Mouse (Mus musculus) CH12.LX (cell line): ENCODE results near the gene Cacng8. TPM values are rescaled to one million over a fixed set of nuclear protein-coding genes. Genes with fewer than 3 reads are reported as not detected.

Experiments used
- DNase-seq: peaks from one replicate; pipeline ENCODE4 v3.0.0-alpha.2; 2013; ENCODE audit errors: extremely low read depth
- H3K27ac ChIP-seq: 2 replicates; pipeline ENCODE4 v1.5.1; 2012; ENCODE audit warnings: low read depth, mild to moderate bottlenecking, control low read depth, moderate library complexity; ENCODE audit not compliant: insufficient read depth
- H3K27me3 ChIP-seq: replicated peaks from 2 replicates; pipeline ENCODE3; 2012; ENCODE audit warnings: inconsistent platforms
- H3K36me3 ChIP-seq, 2 experiments: replicated peaks in 1 of 2; 2 replicates each; pipeline versions ENCODE3 to v1.6.1; 2012; ENCODE audit warnings: inconsistent platforms in 1 of 2, low read length in 1 of 2, mild to moderate bottlenecking in 1 of 2, mixed read lengths in 1 of 2, moderate library complexity in 1 of 2; ENCODE audit not compliant: control insufficient read depth in 1 of 2, insufficient read depth in 1 of 2
- H3K4me1 ChIP-seq, 2 experiments: 2 replicates each; pipeline ENCODE4 v1.6.1; 2012; ENCODE audit warnings: inconsistent platforms in 1 of 2, moderate library complexity in 1 of 2; ENCODE audit not compliant: insufficient read depth in 2 of 2, control insufficient read depth in 1 of 2
- H3K4me2 ChIP-seq: 2 replicates; pipeline ENCODE4 v1.6.1; 2012; ENCODE audit warnings: low read depth, mild to moderate bottlenecking, control low read depth; ENCODE audit not compliant: poor library complexity, insufficient read depth, severe bottlenecking
- H3K4me3 ChIP-seq, 3 experiments: fragments of 150-350 bp in 1 of 3; sonication (generic) in 1 of 3; replicated peaks in 1 of 3; 2 replicates each; pipeline versions ENCODE3 to v1.5.1; 2011 to 2012; ENCODE audit warnings: low read depth in 2 of 3, low read length in 2 of 3, mild to moderate bottlenecking in 2 of 3, moderate library complexity in 2 of 3, control low read depth in 1 of 3, improper control_type of control experiment in 1 of 3, inconsistent platforms in 1 of 3, mixed read lengths in 1 of 3; ENCODE audit not compliant: poor library complexity in 1 of 3
- H3K79me2 ChIP-seq: replicated peaks from 2 replicates; pipeline ENCODE4 v1.6.1; 2012; ENCODE audit warnings: mild to moderate bottlenecking, moderate library complexity; ENCODE audit not compliant: control insufficient read depth, poor library complexity, insufficient read depth, severe bottlenecking; ENCODE audit errors: extremely low read depth
- H3K9ac ChIP-seq: 2 replicates; pipeline ENCODE4 v1.6.1; 2012; ENCODE audit warnings: low read depth, mild to moderate bottlenecking, control low read depth, moderate library complexity; ENCODE audit not compliant: insufficient read depth
- H3K9me3 ChIP-seq: replicated peaks from 2 replicates; pipeline ENCODE3; 2012; ENCODE audit warnings: low read length, inconsistent platforms, mixed read lengths
- BHLHE40 ChIP-seq: IDR thresholded peaks from 2 replicates; pipeline ENCODE4 v1.6.1; 2011; ENCODE audit warnings: mild to moderate bottlenecking, low read depth, low read length, improper control_type of control experiment
- EP300 ChIP-seq: IDR thresholded peaks from 2 replicates; pipeline ENCODE4 v1.6.1; 2011; ENCODE audit warnings: low read length, improper control_type of control experiment
- ETS1 ChIP-seq: conservative IDR thresholded peaks from 2 replicates; pipeline ENCODE4 v1.6.1; 2012; ENCODE audit warnings: low read depth, mild to moderate bottlenecking, inconsistent platforms, low read length, improper control_type of control experiment, moderate library complexity
- IRF4 ChIP-seq: IDR thresholded peaks from 2 replicates; pipeline ENCODE4 v1.6.1; 2014; ENCODE audit warnings: low read depth, mild to moderate bottlenecking, inconsistent platforms, low read length, improper control_type of control experiment
- JUN ChIP-seq: IDR thresholded peaks from 2 replicates; pipeline ENCODE4 v1.6.1; 2011; ENCODE audit warnings: low read depth, mild to moderate bottlenecking, low read length, improper control_type of control experiment, moderate library complexity; ENCODE audit not compliant: insufficient read depth
- JUND ChIP-seq: conservative IDR thresholded peaks from 2 replicates; pipeline ENCODE4 v1.6.1; 2011; ENCODE audit warnings: low read depth, low read length, improper control_type of control experiment
- MAFK ChIP-seq: IDR thresholded peaks from 2 replicates; pipeline ENCODE4 v1.6.1; 2011; ENCODE audit warnings: low read length, improper control_type of control experiment; ENCODE audit not compliant: insufficient replicate concordance
- MEF2A ChIP-seq: IDR thresholded peaks from 2 replicates; pipeline ENCODE4 v1.6.1; 2014; ENCODE audit warnings: low read depth, mild to moderate bottlenecking, inconsistent platforms, low read length, improper control_type of control experiment, borderline replicate concordance
- NELFE ChIP-seq: IDR thresholded peaks from 2 replicates; pipeline ENCODE4 v1.6.1; 2011; ENCODE audit warnings: low read depth, low read length, improper control_type of control experiment
- RCOR1 ChIP-seq: conservative IDR thresholded peaks from 2 replicates; pipeline ENCODE4 v1.6.1; 2012; ENCODE audit warnings: low read depth, mild to moderate bottlenecking, inconsistent platforms, low read length, improper control_type of control experiment
- TBP ChIP-seq: conservative IDR thresholded peaks from 2 replicates; pipeline ENCODE4 v1.6.1; 2011; ENCODE audit warnings: low read depth, low read length, improper control_type of control experiment
- TCF12 ChIP-seq: IDR thresholded peaks from 2 replicates; pipeline ENCODE4 v1.6.1; 2014; ENCODE audit warnings: low read depth, mild to moderate bottlenecking, inconsistent platforms, low read length, improper control_type of control experiment
- ZKSCAN1 ChIP-seq: IDR thresholded peaks from 2 replicates; pipeline ENCODE4 v1.6.1; 2012; ENCODE audit warnings: low read depth, inconsistent platforms, low read length, improper control_type of control experiment, borderline replicate concordance
- ZMIZ1 ChIP-seq: IDR thresholded peaks from 2 replicates; pipeline ENCODE4 v1.6.1; 2012; ENCODE audit warnings: low read depth, mild to moderate bottlenecking, inconsistent platforms, low read length, improper control_type of control experiment
- ZNF384 ChIP-seq: IDR thresholded peaks from 2 replicates; pipeline ENCODE4 v1.6.1; 2012; ENCODE audit warnings: low read depth, low read length, improper control_type of control experiment, inconsistent platforms
- dilution Hi-C: fragments of 300-500 bp; cut with MboI; formaldehyde crosslinking; loops from 2 replicates; pipeline ENCODE4 v1.14.3; 2020; ENCODE audit warnings: low sequenced_read_pairs; ENCODE audit not compliant: extremely low pct_unique_long_range_greater_than_20kb, extremely low pct_ligation_motif_present
- in situ Hi-C: fragments of 300-500 bp; cut with MboI; formaldehyde crosslinking; loops from 3 replicates; pipeline ENCODE4 v1.14.3; 2019; ENCODE audit warnings: low sequenced_read_pairs, low pct_ligation_motif_present, low pct_unique_long_range_greater_than_20kb, mixed read lengths
- polyA plus RNA-seq: library from polyadenylated mRNA; unstranded; fragments of >175 nt; gene quantifications from 2 replicates; pipeline ENCODE4 v1.2.1, GENCODE M21; 2012; ENCODE audit warnings: low read depth; ENCODE audit not compliant: insufficient read length
- total RNA-seq, 2 experiments: library from RNA; depleted of rRNA; stranded (reverse); fragments of 300-350 nt in 1 of 2; fragments of >200 nt in 1 of 2; gene quantifications; 2 replicates each; pipeline ENCODE4 v1.2.3; 2012 to 2014

Cacng8 gene
- total and polyA plus RNA-seq, 3 experiments, result 0.43 to 1.2 (median 0.51) TPM

GRCm38 (mm10) chr7:3442476-3443062, 52.1 kb downstream of the Cacng8 start:
- H3K27ac ChIP-seq, result no peak overlapping the region; the same call in 1 of the 2 replicates
- no peaks in the 10 kb centered on the region for H3K36me3 ChIP-seq
- dilution Hi-C loops (no loop called here), in situ Hi-C loops (loop anchor here (5.0 to 10.0 kb wide), 2 partner anchors 98 to 215 kb away; no protein-coding TSS in a partner anchor)
- no peaks in the 10 kb centered on the region for H3K27me3 ChIP-seq
- peaks cover 3 to 52% of the 10 kb centered on the region in 2 experiments; a peak in 3 of 4 replicates for H3K4me1 ChIP-seq
- no peaks in the 10 kb centered on the region for H3K79me2 ChIP-seq
- H3K4me3 ChIP-seq, result no peak overlapping the region
- DNase-seq, result peak; percentile 72
- TF ChIP-seq TCF12 (peak; percentile 78), ZMIZ1 (no peak), BHLHE40 (0 out of 2 replicates have a peak, but pooled peaks have one; percentile 36), JUND (no peak), MAFK (no peak), RCOR1 (0 out of 2 replicates have a peak, but pooled peaks have one; percentile 27), IRF4 (peak; percentile 33; the same call in 1 of the 2 replicates), TBP (0 out of 2 replicates have a peak, but pooled peaks have one; percentile 43), EP300 (peak; percentile 69)
- no peak overlapping the region for H3K9ac ChIP-seq
- no peak overlapping the region for H3K4me2 ChIP-seq
- H3K9me3 ChIP-seq, result peaks cover 2% of the 10 kb centered on the region

DNA sequence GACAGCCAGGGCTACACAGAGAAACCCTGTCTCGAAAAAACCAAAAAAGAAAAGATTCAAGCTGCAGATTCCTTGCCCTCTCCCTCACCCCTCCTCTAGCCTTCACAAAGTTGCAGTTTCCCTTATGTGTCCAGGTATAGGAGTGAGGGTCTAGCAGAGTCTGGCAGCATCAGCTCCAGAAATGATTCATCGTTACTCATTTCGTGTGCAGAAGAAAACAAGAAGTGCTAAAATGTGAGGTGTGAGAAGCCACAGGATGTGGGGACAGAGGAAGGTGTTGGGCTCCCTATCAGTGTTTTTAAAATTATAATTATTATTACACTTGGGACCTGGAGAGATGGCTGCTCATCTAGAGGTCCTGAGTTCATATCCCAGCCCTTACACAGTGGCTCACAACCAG, 54.2 kb downstream of the Cacng8 start:
- DNase-seq, result peak; percentile 41
- in situ Hi-C loops, result loop anchor here (5.0 to 10.0 kb wide), 3 partner anchors 32 to 217 kb away; no protein-coding TSS in a partner anchor

More for the DNA sequence above, 54.2 kb downstream of the Cacng8 start:
- H3K27me3 ChIP-seq, result no peaks in the 10 kb centered on the region
- no peak overlapping the region for H3K4me3 ChIP-seq
- TF ChIP-seq ETS1, result peak; percentile 34; the same call in 1 of the 2 replicates
- TF ChIP-seq JUND, result peak; percentile 72
- TF ChIP-seq JUN, result peak; percentile 38; the same call in 1 of the 2 replicates
- no peak for TF ChIP-seq ZNF384
- TF ChIP-seq ZKSCAN1, result no peak
- TF ChIP-seq NELFE, result no peak
- TF ChIP-seq RCOR1, result 0 out of 2 replicates have a peak, but pooled peaks have one; percentile 36
- peak; percentile 59; the same call in 1 of the 2 replicates for TF ChIP-seq BHLHE40
- TF ChIP-seq MEF2A, result 0 out of 2 replicates have a peak, but pooled peaks have one; percentile 22
- peak; percentile 76 for TF ChIP-seq EP300
- TF ChIP-seq IRF4, result peak; percentile 86
- no peak for TF ChIP-seq ZMIZ1
- peaks cover 3 to 53% of the 10 kb centered on the region in 2 experiments; a peak in 3 of 4 replicates for H3K4me1 ChIP-seq
- no peaks in the 10 kb centered on the region for H3K36me3 ChIP-seq
- no peak overlapping the region for H3K4me2 ChIP-seq
- peaks cover 2% of the 10 kb centered on the region for H3K9me3 ChIP-seq
- H3K79me2 ChIP-seq, result no peaks in the 10 kb centered on the region
- H3K27ac ChIP-seq, result no peak overlapping the region
- dilution Hi-C loops, result no loop called here
- no peak overlapping the region for H3K9ac ChIP-seq
